Mouse (Mus musculus) lung, postnatal 4 days (tissue): Measurements from ENCODE around the gene Rnf40.

ENCODE experiments used
- DNase-seq, 2 experiments: peaks; one replicate each; pipeline ENCODE4 v3.0.0; 2021

Rnf40 gene

GRCm38 (mm10) chr7:127588011-127588871 lies at the start of gene Rnf40, which contains the start of gene Ccdc189:
Gene Rnf40, plus strand, starts transcription at chr7:127588767.
Gene Ccdc189, minus strand, starts transcription at chr7:127588595.
- DNase-seq: peak; percentile 94 to 97

DNA sequence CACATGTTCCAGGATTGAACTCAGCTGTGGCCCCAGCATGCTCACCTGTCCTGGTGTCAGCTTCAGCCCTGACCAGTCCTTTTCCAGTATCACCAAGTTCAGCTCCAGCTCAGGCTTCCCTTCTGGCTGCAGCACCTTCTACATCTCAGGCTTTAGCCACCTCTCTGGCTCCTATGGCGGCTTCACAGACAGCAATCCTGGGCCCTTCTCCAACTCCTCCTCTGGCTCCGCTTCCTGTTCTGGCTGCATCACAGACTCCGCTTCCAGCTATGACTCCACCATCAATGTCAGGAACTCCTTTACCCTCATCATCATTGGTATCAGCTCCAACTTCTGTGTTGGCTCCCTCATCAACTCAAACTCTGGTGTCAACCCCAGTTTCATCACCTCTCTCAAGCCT lies 46.9 kb upstream of the Rnf40 start:
- no peak for DNase-seq

GRCm38 (mm10) chr7:127549116-127549835 lies 39.3 kb upstream of the Rnf40 start:
- no peak for DNase-seq

DNA sequence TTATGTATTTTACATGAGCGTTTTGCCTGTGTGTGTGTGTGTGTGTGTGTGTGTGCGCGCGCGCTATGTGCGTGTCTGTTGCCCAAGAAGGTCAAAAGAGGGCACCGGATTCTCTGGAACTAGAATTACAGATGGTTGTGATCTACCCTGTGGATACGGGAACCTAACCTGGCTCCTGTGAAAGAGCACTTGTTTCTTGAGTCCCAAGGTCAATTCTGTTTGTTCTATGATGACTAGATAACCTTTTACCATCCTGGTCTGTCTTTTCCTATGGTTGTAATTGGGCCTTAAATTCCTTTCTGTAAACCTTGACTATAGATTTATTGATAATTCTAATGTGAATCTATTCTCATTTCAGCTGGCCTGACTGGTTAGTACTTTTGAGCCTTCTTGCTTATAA lies 37.0 kb upstream of the Rnf40 start:
- no peak for DNase-seq

GRCm38 (mm10) chr7:127560580-127560979 lies 28.0 kb upstream of the Rnf40 start:
- no peak for DNase-seq

GRCm38 (mm10) chr7:127561340-127561858 lies 27.2 kb upstream of the Rnf40 start, which contains the start of gene Tmem265:
Gene Tmem265, plus strand, starts transcription at chr7:127561390.
- DNase-seq: no peak

DNA sequence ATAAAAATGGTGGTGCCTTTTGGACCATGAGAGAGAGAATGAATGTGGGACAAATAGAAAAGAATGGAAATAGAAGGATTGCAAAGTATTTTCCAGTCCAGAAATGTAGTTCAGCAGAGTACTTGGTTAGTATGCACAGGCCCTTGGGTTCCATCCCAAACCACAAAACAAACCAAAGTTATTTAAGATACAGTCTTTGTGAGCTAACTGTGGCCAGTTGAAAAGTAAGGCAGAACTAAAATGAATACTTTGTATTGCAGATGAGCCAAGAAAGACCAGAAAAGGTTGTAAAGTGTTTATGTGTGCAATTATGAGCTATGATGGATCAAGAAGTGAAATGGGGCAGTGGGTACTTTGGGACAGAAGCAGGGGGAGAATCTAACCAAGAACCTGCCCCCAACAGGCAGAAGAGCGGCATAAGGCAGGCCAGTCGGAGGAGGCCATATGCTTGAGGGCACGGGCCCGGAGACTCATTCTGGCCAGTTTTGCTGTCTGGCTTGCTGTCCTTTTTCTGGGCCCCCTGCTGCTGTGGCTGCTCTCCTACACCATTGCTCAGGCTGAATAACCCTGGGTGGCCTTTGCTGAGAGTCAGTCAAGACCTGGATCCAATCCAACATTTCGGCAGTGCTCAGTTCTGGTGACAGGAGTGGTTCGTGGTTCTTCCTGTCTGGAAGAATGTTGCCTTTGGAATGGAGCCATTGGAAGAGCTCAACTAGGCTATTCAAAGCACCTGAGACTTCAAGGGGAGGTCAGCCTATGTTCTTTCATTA lies 24.0 kb upstream of the Rnf40 start:
- DNase-seq: peak in 1 of 2 experiments; percentile 33

GRCm38 (mm10) chr7:127572895-127573471 lies 15.6 kb upstream of the Rnf40 start, which contains the start of gene Phkg2:
Gene Phkg2, plus strand, starts transcription at chr7:127573340.
- DNase-seq: peak; percentile 91 to 94

- DNase-seq: peak in 1 of 2 experiments; percentile 22
Measured at GRCm38 (mm10) chr7:127573503-127574008, 15.0 kb upstream of the Rnf40 start.

GRCm38 (mm10) chr7:127574115-127574514 lies 14.5 kb upstream of the Rnf40 start:
- DNase-seq: no peak

DNA sequence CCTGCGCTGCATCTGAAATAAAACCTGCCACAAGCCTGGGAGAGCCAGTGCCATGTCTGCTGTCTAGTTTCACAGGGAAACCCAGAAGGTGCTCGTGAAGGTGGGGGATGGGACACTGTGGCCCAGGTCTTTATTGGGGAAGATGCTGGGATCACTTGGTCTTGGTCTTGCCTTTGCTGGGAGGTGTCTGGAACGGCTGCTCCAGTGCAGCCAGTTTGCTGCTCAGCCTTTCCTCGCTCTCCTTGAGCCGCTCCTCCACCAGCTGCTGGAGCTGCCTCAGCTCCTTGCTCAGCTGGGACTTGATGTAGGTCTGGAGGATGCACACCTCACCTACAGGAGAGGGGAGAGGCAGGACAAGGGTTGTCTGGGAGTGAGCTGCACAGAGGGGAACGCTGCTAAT lies 5.3 kb upstream of the Rnf40 start:
- DNase-seq: no peak

DNA sequence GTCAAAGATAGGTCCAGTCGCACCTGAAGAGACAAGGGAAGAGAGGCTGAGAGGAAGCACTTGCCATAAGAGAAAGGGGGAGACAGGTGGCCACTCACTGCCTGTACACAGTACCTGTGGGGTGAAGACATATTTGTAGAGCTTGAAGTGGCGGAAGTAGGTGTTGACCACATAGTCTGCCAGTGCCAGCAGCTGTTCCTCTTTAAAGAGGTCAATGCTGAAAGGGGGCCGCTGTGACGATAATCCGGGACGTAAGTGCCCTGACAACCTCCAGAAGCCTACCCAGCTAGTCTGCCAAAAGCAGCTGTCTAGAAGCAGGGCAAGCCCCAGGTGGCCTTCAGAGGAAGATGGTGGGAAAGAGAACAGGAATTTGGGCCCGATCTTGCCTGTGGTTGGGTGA lies 3.5 kb upstream of the Rnf40 start:
- peak; percentile 32 to 55 for DNase-seq

GRCm38 (mm10) chr7:127586149-127586548 lies 2.4 kb upstream of the Rnf40 start:
- no peak for DNase-seq

DNA sequence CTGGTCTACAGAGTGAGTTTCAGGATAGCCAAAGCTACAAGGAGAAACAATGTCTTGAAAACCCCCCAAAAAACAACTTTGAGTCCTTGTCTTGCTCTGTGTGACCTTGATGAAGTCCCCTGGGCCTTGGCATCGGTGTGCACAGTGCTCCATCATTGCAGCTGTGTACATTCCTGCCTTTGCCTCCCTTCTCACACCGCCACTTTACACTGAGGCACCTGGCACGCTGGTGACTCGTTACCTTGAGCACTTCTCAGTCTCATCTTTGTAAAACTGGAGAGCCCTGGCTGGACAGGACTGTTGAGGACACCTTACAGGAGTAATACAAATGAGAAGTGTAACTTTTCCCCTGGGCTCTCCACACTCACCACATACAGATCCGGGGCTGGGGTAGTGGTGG lies 1.4 kb upstream of the Rnf40 start:
- peak in 1 of 2 experiments; percentile 15 for DNase-seq

DNA sequence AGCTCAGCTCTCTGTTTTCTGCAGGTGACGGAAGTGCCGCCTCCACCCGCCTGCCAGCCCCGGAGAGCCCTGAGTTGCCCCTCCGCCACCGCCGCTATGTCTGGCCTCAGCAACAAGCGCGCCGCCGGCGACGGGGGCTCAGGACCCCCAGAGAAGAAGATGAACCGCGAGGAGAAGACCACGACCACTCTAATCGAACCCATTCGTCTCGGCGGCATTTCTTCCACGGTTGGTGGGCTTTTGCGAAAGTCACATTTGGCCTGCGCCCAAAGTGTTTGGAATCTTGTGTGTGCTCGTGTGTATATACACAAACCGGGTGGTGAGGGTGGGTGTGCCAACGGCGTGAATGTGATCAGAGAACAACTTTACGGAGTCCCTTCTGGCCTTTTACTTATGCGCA lies 334 bp downstream of the Rnf40 start:
- DNase-seq: peak in 1 of 2 experiments; percentile 37

DNA sequence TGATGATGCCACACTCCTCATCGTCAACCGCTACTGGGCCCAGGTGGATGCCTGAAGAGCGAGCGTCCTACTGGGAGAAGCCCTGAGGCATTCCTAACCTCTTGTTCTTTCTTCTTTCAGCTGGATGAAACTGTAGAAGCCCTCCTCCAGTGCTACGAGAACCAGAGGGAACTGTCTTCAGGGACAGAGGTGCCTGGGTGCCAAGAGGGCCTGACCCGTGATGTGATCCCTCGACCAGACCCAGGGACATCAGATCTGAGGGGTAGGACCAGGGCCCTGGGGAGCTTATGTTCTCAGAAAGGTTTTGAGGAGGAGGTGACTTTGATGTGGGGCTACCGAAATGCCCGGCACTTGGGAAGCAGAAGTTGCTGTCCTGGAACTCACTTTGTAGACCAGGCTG lies 1.1 kb downstream of the Rnf40 start:
- DNase-seq: peak in 1 of 2 experiments; percentile 18

GRCm38 (mm10) chr7:127591108-127591507 lies 2.5 kb downstream of the Rnf40 start:
- DNase-seq: no peak

- DNase-seq: no peak
Measured at GRCm38 (mm10) chr7:127592575-127592974, 4.0 kb downstream of the Rnf40 start.

GRCm38 (mm10) chr7:127596747-127597146 lies 8.2 kb downstream of the Rnf40 start:
- DNase-seq: no peak

GRCm38 (mm10) chr7:127600612-127601011 lies 12.0 kb downstream of the Rnf40 start:
- DNase-seq: no peak

DNA sequence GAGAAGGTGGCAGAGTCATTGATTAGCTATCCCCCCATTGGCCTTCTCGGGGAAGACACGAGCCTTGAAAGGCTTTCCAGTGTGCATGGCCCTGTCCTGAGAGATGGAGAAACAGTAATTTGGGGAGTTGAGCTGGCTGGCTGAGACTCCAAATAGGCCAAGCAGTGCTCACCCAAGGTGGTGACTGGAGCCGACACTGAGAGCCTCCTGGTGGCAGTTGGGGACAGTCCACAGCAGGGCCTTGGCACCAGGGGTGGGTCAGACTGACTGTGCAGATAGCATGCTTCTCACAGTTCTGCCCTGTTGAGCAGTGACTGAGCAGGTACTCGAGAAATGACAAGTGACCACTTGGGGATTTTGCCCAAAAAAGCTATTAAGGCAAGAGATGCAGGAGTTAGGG lies 13.2 kb downstream of the Rnf40 start:
- DNase-seq: no peak

GRCm38 (mm10) chr7:127602903-127603302 lies 14.3 kb downstream of the Rnf40 start:
- DNase-seq: no peak
